Comparison of ENCODE assay signal across 8 mouse cellular contexts in the genomic region with DNA sequence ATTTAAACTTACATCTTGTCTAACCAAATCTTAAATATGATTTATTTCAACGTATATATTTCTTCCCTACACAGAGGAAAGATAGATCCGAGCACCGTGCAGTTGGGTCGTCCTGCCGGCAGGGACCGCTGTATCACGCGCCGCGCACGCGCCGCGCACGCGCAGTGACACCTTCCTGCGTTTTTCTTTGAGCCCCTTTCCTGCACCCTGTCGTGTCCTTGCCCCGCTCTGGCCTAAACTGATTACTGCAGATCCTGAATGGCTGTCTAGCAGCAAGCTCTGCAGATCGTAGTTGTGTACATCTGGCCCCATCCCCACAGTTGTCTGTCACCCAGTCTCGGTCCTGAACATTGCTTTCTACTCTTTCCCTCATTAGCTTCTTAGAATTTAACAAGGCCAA. TPM values are rescaled to one million over a fixed set of nuclear protein-coding genes. Genes with fewer than 3 reads are reported as not detected.
DNase-seq lines count a peak whose midpoint lies in the region; ATAC-seq and TF ChIP-seq lines count a peak whose summit lies in the region.

No protein-coding gene starts in this region.

- H3K4me3 ChIP-seq in embryonic facial prominence, embryonic 12.5 days, result peak overlapping the region; percentile 17; the same call in 1 of the 2 replicates
- peak overlapping the region; percentile 22; the same call in 1 of the 2 replicates for H3K4me3 ChIP-seq in kidney, adult 2 months (ENCODE audit: insufficient read depth, low read depth, low read length)
- 0 out of 2 replicates have a peak overlapping the region, but pooled peaks have one; percentile 19 for H3K4me3 ChIP-seq in liver, adult 2 months (ENCODE audit: insufficient read depth, low read depth, low read length)
- H3K4me3 ChIP-seq in midbrain, postnatal 0 days (ENCODE audit: low read depth, low read length), result peak overlapping the region; percentile 11; the same call in 1 of the 2 replicates

- peaks cover 26% of the 10 kb centered on the region for H3K4me1 ChIP-seq in embryonic facial prominence, embryonic 12.5 days
- H3K4me1 ChIP-seq in kidney, adult 2 months (ENCODE audit: control insufficient read depth, insufficient read depth, low read length), result peaks cover 21% of the 10 kb centered on the region; the same call in 1 of the 2 replicates
- peaks cover 17% of the 10 kb centered on the region for H3K4me1 ChIP-seq in liver, adult 2 months (ENCODE audit: control insufficient read depth, insufficient read depth, low read length)
- H3K4me1 ChIP-seq in midbrain, postnatal 0 days (ENCODE audit: insufficient read depth, low read length), result no peaks in the 10 kb centered on the region

- peaks cover 7% of the 10 kb centered on the region for H3K36me3 ChIP-seq in embryonic facial prominence, embryonic 12.5 days
- no peaks in the 10 kb centered on the region for H3K36me3 ChIP-seq in kidney, adult 2 months (ENCODE audit: control insufficient read depth, insufficient read depth, low read length)
- H3K36me3 ChIP-seq in liver, adult 2 months (ENCODE audit: control insufficient read depth, insufficient read depth, low read length), result peaks cover 6% of the 10 kb centered on the region; the same call in 1 of the 2 replicates
- H3K36me3 ChIP-seq in midbrain, postnatal 0 days (ENCODE audit: insufficient read depth, low read length), result peaks cover 1% of the 10 kb centered on the region; the same call in 1 of the 2 replicates

- peak overlapping the region; percentile 33 for H3K9ac ChIP-seq in embryonic facial prominence, embryonic 12.5 days
- H3K9ac ChIP-seq in liver, adult 2 months (ENCODE audit: low read depth, low read length), result peak overlapping the region; percentile 77
- H3K9ac ChIP-seq in midbrain, postnatal 0 days (replicated peaks; ENCODE audit: low read length, poor library complexity, severe bottlenecking), result peak overlapping the region; percentile 46; the same call in 1 of the 2 replicates

- peak; percentile 89 for DNase-seq in 416B (ENCODE audit: low read depth)
- peak; percentile 93 for DNase-seq in adrenal gland, postnatal 14 days
- DNase-seq in heart, adult 8-10 months (ENCODE audit: low spot score), result peak; percentile 74
- peak; percentile 86 for DNase-seq in kidney, adult 2 months
- DNase-seq in liver, adult 2 months (ENCODE audit: extremely low read depth, low read depth, low spot score), result peak; percentile 63
- DNase-seq in midbrain, postnatal 0 days (ENCODE audit: low spot score), result peak; percentile 90
- peak; percentile 78 to 89 for DNase-seq in spleen, postnatal 10 days (ENCODE audit: low spot score in 2 of 2)

- no peak for ATAC-seq in embryonic facial prominence, embryonic 12.5 days (ENCODE audit: insufficient number of reproducible peaks, insufficient read depth, low FRiP score, low TSS enrichment)
- 0 out of 2 replicates have a peak, but pooled peaks have one; percentile 22 for ATAC-seq in midbrain, postnatal 0 days (ENCODE audit: low FRiP score)

- peaks cover 15% of the 10 kb centered on the region for H3K79me2 ChIP-seq in liver, adult 2 months (ENCODE audit: control insufficient read depth, insufficient read depth, low read length)

- peak overlapping the region; percentile 80 for H3K27ac ChIP-seq in embryonic facial prominence, embryonic 12.5 days
- H3K27ac ChIP-seq in kidney, adult 2 months (ENCODE audit: insufficient read depth, low read depth, low read length), result peak overlapping the region; percentile 86
- peak overlapping the region; percentile 79 for H3K27ac ChIP-seq in liver, adult 2 months (replicated peaks; ENCODE audit: insufficient read depth, low read depth, low read length)
- H3K27ac ChIP-seq in midbrain, postnatal 0 days (ENCODE audit: low read depth, low read length), result peak overlapping the region; percentile 91

- peak overlapping the region; percentile 43 for H3K4me2 ChIP-seq in embryonic facial prominence, embryonic 12.5 days (replicated peaks)
- peak overlapping the region; percentile 35 for H3K4me2 ChIP-seq in midbrain, postnatal 0 days (ENCODE audit: low read depth, low read length, poor library complexity, severe bottlenecking)

- TF ChIP-seq CTCF in kidney, adult 2 months (conservative IDR thresholded peaks at IDR 0.05; ENCODE audit: insufficient read depth, insufficient read length, low read depth, low read length), result peak; percentile 81
- TF ChIP-seq CTCF in liver, adult 2 months (IDR thresholded peaks at IDR 0.05; ENCODE audit: low read depth, low read length), result peak; percentile 86
- TF ChIP-seq CTCF in midbrain, postnatal 0 days (IDR thresholded peaks at IDR 0.05), result peak; percentile 96

- no peak for TF ChIP-seq POLR2A in kidney, adult 2 months (IDR thresholded peaks at IDR 0.05; ENCODE audit: low read depth, low read length)
- no peak for TF ChIP-seq POLR2A in liver, adult 2 months (IDR thresholded peaks at IDR 0.05; ENCODE audit: extremely low read depth, insufficient read depth, low read length)

- H3K27me3 ChIP-seq in embryonic facial prominence, embryonic 12.5 days, result no peaks in the 10 kb centered on the region
- H3K27me3 ChIP-seq in kidney, adult 2 months (replicated peaks; ENCODE audit: control insufficient read depth, insufficient read depth, low read length), result no peaks in the 10 kb centered on the region
- no peaks in the 10 kb centered on the region for H3K27me3 ChIP-seq in liver, adult 2 months (ENCODE audit: control insufficient read depth, insufficient read depth, low read length)
- H3K27me3 ChIP-seq in midbrain, postnatal 0 days (ENCODE audit: insufficient read depth, low read length), result no peaks in the 10 kb centered on the region

- no peaks in the 10 kb centered on the region for H3K9me3 ChIP-seq in embryonic facial prominence, embryonic 12.5 days
- H3K9me3 ChIP-seq in midbrain, postnatal 0 days (ENCODE audit: low read length), result no peaks in the 10 kb centered on the region

- WGBS in embryonic facial prominence, embryonic 12.5 days, result 6% methylated on average over 21 of the region's 21 CpGs
- 5% methylated on average over 21 of the region's 21 CpGs for WGBS in kidney, adult 2 months
- WGBS in liver, adult 2 months, result 12% methylated on average over 21 of the region's 21 CpGs
- 2% methylated on average over 21 of the region's 21 CpGs for WGBS in midbrain, postnatal 0 days

RNA-seq across cellular contexts. Expression of gene Eef2, which starts 3.3 kb away (rescaled TPM):
- 1,390 and 1,511 TPM in 2 replicates for total RNA-seq in adrenal gland, postnatal 14 days (2021)
- 552 and 562 TPM in 2 replicates for polyA plus RNA-seq in embryonic facial prominence, embryonic 12.5 days (2016; fragmentation: Nextera tagmentation; extraction: Ambion mirVana)
- 1,000 to 10,000 TPM; 1,076 to 1,267 (median 1,170) TPM for total RNA-seq in heart, adult 8-10 months (2022)
- 1,330 and 1,454 TPM in 2 replicates for polyA plus RNA-seq in kidney, adult 2 months (2012; rRNA removed)
- 812 and 946 TPM in 2 replicates for total RNA-seq in liver, adult 2 months (2014; rRNA removed)
- polyA plus RNA-seq in liver, adult 2 months (2012; rRNA removed), result 1,151 and 1,204 TPM in 2 replicates
- total RNA-seq in midbrain, postnatal 0 days (2014; rRNA removed), result 2,062 and 2,304 TPM in 2 replicates
- 440 and 459 TPM in 2 replicates for polyA plus RNA-seq in midbrain, postnatal 0 days (2015; fragmentation: Nextera tagmentation; extraction: Ambion mirVana)

RNA-seq across cellular contexts. Expression of gene Pias4, which starts 5.4 kb away (rescaled TPM):
- 27.3 and 28.3 TPM in 2 replicates for total RNA-seq in adrenal gland, postnatal 14 days (2021)
- polyA plus RNA-seq in embryonic facial prominence, embryonic 12.5 days (2016; fragmentation: Nextera tagmentation; extraction: Ambion mirVana), result 57.5 and 62.0 TPM in 2 replicates
- 10 to 100 TPM; 16.8 to 18.6 (median 17.0) TPM for total RNA-seq in heart, adult 8-10 months (2022)
- 34.6 and 36.8 TPM in 2 replicates for polyA plus RNA-seq in kidney, adult 2 months (2012; rRNA removed)
- total RNA-seq in liver, adult 2 months (2014; rRNA removed), result 8.9 and 10.1 TPM in 2 replicates
- 17.8 and 22.7 TPM in 2 replicates for polyA plus RNA-seq in liver, adult 2 months (2012; rRNA removed)
- total RNA-seq in midbrain, postnatal 0 days (2014; rRNA removed), result 31.2 and 38.0 TPM in 2 replicates
- polyA plus RNA-seq in midbrain, postnatal 0 days (2015; fragmentation: Nextera tagmentation; extraction: Ambion mirVana), result 30.1 and 31.3 TPM in 2 replicates

RNA-seq across cellular contexts. Expression of gene Dapk3, which starts 9.7 kb away (rescaled TPM):
- 58.3 and 62.2 TPM in 2 replicates for total RNA-seq in adrenal gland, postnatal 14 days (2021)
- polyA plus RNA-seq in embryonic facial prominence, embryonic 12.5 days (2016; fragmentation: Nextera tagmentation; extraction: Ambion mirVana), result 79.5 and 85.3 TPM in 2 replicates
- total RNA-seq in heart, adult 8-10 months (2022), result 10 to 100 TPM; 26.3 to 35.5 (median 29.8) TPM
- 52.9 and 54.0 TPM in 2 replicates for polyA plus RNA-seq in kidney, adult 2 months (2012; rRNA removed)
- 14.1 and 16.0 TPM in 2 replicates for total RNA-seq in liver, adult 2 months (2014; rRNA removed)
- 42.5 and 44.2 TPM in 2 replicates for polyA plus RNA-seq in liver, adult 2 months (2012; rRNA removed)
- 56.7 and 88.8 TPM in 2 replicates for total RNA-seq in midbrain, postnatal 0 days (2014; rRNA removed)
- 59.1 and 60.9 TPM in 2 replicates for polyA plus RNA-seq in midbrain, postnatal 0 days (2015; fragmentation: Nextera tagmentation; extraction: Ambion mirVana)

RNA-seq across cellular contexts. Expression of gene 4930442H23Rik, which starts 10.5 kb away (rescaled TPM):
- not detected in 2 replicates for total RNA-seq in adrenal gland, postnatal 14 days (2021)
- polyA plus RNA-seq in embryonic facial prominence, embryonic 12.5 days (2016; fragmentation: Nextera tagmentation; extraction: Ambion mirVana), result not detected in 2 replicates
- total RNA-seq in heart, adult 8-10 months (2022), result not detected
- polyA plus RNA-seq in kidney, adult 2 months (2012; rRNA removed), result not detected in 2 replicates
- total RNA-seq in liver, adult 2 months (2014; rRNA removed), result not detected in 2 replicates
- not detected in 2 replicates for polyA plus RNA-seq in liver, adult 2 months (2012; rRNA removed)
- total RNA-seq in midbrain, postnatal 0 days (2014; rRNA removed), result not detected in 2 replicates
- polyA plus RNA-seq in midbrain, postnatal 0 days (2015; fragmentation: Nextera tagmentation; extraction: Ambion mirVana), result not detected in 2 replicates

RNA-seq across cellular contexts. Expression of gene Nmrk2, which starts 28.7 kb away (rescaled TPM):
- not detected in 2 replicates for total RNA-seq in adrenal gland, postnatal 14 days (2021)
- polyA plus RNA-seq in embryonic facial prominence, embryonic 12.5 days (2016; fragmentation: Nextera tagmentation; extraction: Ambion mirVana), result 0.20 TPM in 1 of 2 replicates, not detected in the other
- total RNA-seq in heart, adult 8-10 months (2022), result 10 to 100 TPM in 1 of 4 experiments, 1 to 10 TPM in 3; 5.8 to 18.8 (median 8.2) TPM
- 0.97 TPM in 1 of 2 replicates, not detected in the other for polyA plus RNA-seq in kidney, adult 2 months (2012; rRNA removed)
- 0.09 TPM in 1 of 2 replicates, not detected in the other for total RNA-seq in liver, adult 2 months (2014; rRNA removed)
- not detected in 2 replicates for polyA plus RNA-seq in liver, adult 2 months (2012; rRNA removed)
- not detected in 2 replicates for total RNA-seq in midbrain, postnatal 0 days (2014; rRNA removed)
- polyA plus RNA-seq in midbrain, postnatal 0 days (2015; fragmentation: Nextera tagmentation; extraction: Ambion mirVana), result 0.14 TPM in 1 of 2 replicates, not detected in the other
